Mouse (Mus musculus) heart, postnatal 0 days (tissue): ENCODE data around the gene Ccdc51. TPM values are rescaled to one million over a fixed set of nuclear protein-coding genes. Genes with fewer than 3 reads are reported as not detected.

ENCODE experiments used
- ATAC-seq: fragments of 200-750 bp; cut with Nextera tagmentation; 2 replicates; pipeline ENCODE4 v1.8.0; 2017; ENCODE audit warnings: low read depth, moderate number of reproducible peaks, moderate library complexity; ENCODE audit not compliant: insufficient read depth
- DNase-seq: peaks from one replicate; pipeline ENCODE4 v3.0.0-alpha.2; 2016; ENCODE audit warnings: low spot score
- H3K27ac ChIP-seq: fragments of 300-500 bp; sonication (generic); 2 replicates; pipeline ENCODE4 v1.5.1; 2014; ENCODE audit warnings: low read depth, mild to moderate bottlenecking
- H3K27me3 ChIP-seq: fragments of 300-500 bp; sonication (generic); 2 replicates; pipeline ENCODE4 v1.6.1; 2014; ENCODE audit warnings: low read length, mixed read lengths; ENCODE audit not compliant: control insufficient read depth, insufficient read depth
- H3K36me3 ChIP-seq: fragments of 300-500 bp; sonication (generic); replicated peaks from 2 replicates; pipeline ENCODE4 v1.6.1; 2014; ENCODE audit warnings: low read length, mixed read lengths; ENCODE audit not compliant: control insufficient read depth, insufficient read depth
- H3K4me1 ChIP-seq: fragments of 300-500 bp; sonication (generic); 2 replicates; pipeline ENCODE4 v1.6.1; 2014; ENCODE audit warnings: antibody characterized with exemption; ENCODE audit not compliant: control insufficient read depth, insufficient read depth
- H3K4me2 ChIP-seq: fragments of 300-500 bp; sonication (generic); 2 replicates; pipeline ENCODE4 v1.6.1; 2014; ENCODE audit warnings: low read depth, mild to moderate bottlenecking, low read length, moderate library complexity
- H3K4me3 ChIP-seq: fragments of 300-500 bp; sonication (generic); 2 replicates; pipeline ENCODE4 v1.5.1; 2014; ENCODE audit warnings: low read depth, low read length
- H3K9ac ChIP-seq: fragments of 300-500 bp; sonication (generic); replicated peaks from 2 replicates; pipeline ENCODE4 v1.6.1; 2014; ENCODE audit warnings: low read depth, low read length, mixed read lengths
- H3K9me3 ChIP-seq: fragments of 300-500 bp; sonication (generic); replicated peaks from 2 replicates; pipeline ENCODE4 v1.6.1; 2016; ENCODE audit warnings: low read length; ENCODE audit not compliant: control insufficient read depth
- CTCF ChIP-seq: IDR thresholded peaks from 2 replicates; pipeline ENCODE4 v1.5.1; 2016; ENCODE audit warnings: antibody characterized with exemption, control low read depth, low read depth
- EP300 ChIP-seq: IDR thresholded peaks from 2 replicates; pipeline ENCODE4 v1.6.1; 2016; ENCODE audit warnings: antibody characterized with exemption, low read depth
- WGBS: fragments of 180-500 bp; shearing (Covaris S2); extraction: QIAGEN DNeasy Blood & Tissue Kit; methylation state at CpG from one replicate; pipeline ENCODE4 v1.1.7; 2014; 5-methylcytosine and 5-hydroxymethylcytosine counted together
- polyA plus RNA-seq: library from polyadenylated mRNA; unstranded; fragments of >200 nt; fragmentation: Nextera tagmentation; extraction: Ambion mirVana; gene quantifications from 2 replicates; pipeline ENCODE4 v1.2.1, GENCODE M21; 2015
- total RNA-seq: library from RNA; depleted of rRNA; stranded (reverse); fragments of >200 nt; gene quantifications from 2 replicates; pipeline ENCODE4 v1.2.3, GENCODE M21; 2014; ENCODE audit warnings: low replicate concordance

Gene Ccdc51
- total and polyA plus RNA-seq, 2 experiments from 2014 or later = 11.6 to 14.3 TPM

DNA sequence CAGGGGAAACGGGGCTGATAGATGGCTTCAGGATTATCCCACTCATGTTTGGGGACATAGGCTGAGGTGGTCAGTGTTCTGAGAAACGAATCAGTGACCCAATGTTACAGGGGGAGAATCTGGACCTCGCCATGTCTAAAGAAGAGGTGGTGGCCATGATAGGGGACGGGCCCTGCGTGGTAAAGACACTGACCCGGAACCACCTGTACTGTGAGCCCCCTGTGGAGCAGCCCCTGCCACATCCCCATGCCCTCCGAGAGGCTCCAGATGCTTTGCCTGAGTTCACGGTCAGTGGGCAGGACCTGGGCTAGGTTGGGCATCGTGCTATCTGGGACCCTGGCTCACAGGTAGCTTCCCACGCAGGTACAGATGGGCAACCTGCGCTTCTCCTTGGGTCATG lies 27.9 kb downstream of the Ccdc51 start:
- WGBS = 92% methylated on average over 11 of the region's 11 CpGs
- Histone ChIP-seq H3K4me1 (0 out of 2 replicates have a peak, but pooled peaks cover under 1% of the 10 kb centered on the region), H3K27me3 (no peaks in the 10 kb centered on the region), H3K4me3 (no peak overlapping the region), H3K9me3 (no peaks in the 10 kb centered on the region), H3K36me3 (peaks cover 100% of the 10 kb centered on the region), H3K9ac (no peak overlapping the region), H3K27ac (no peak overlapping the region), H3K4me2 (no peak overlapping the region)
- ATAC-seq (no peak), DNase-seq (no peak)
- TF ChIP-seq EP300 (no peak), CTCF (no peak)

- ATAC-seq (no peak), DNase-seq (no peak)
- Histone ChIP-seq H3K4me1 (no peaks in the 10 kb centered on the region), H3K27me3 (no peaks in the 10 kb centered on the region), H3K36me3 (peaks cover 100% of the 10 kb centered on the region), H3K4me2 (no peak overlapping the region), H3K27ac (no peak overlapping the region), H3K9me3 (no peaks in the 10 kb centered on the region), H3K9ac (no peak overlapping the region), H3K4me3 (no peak overlapping the region)
- 83% methylated on average over 4 of the region's 4 CpGs for WGBS
- TF ChIP-seq EP300 (no peak), CTCF (no peak)
Measured at GRCm38 (mm10) chr9:109111101-109111500, 28.8 kb downstream of the Ccdc51 start.

GRCm38 (mm10) chr9:109111591-109111990 lies 29.3 kb downstream of the Ccdc51 start:
- Histone ChIP-seq H3K36me3 (peaks cover 100% of the 10 kb centered on the region), H3K27ac (no peak overlapping the region), H3K4me3 (no peak overlapping the region), H3K9ac (no peak overlapping the region), H3K4me1 (no peaks in the 10 kb centered on the region), H3K4me2 (no peak overlapping the region), H3K27me3 (no peaks in the 10 kb centered on the region), H3K9me3 (no peaks in the 10 kb centered on the region)
- TF ChIP-seq EP300 (no peak), CTCF (no peak)
- no peak for DNase-seq
- no peak for ATAC-seq
- WGBS = 86% methylated on average over 9 of the region's 9 CpGs

- TF ChIP-seq CTCF (no peak), EP300 (no peak)
- peaks cover 100% of the 10 kb centered on the region for H3K36me3 ChIP-seq
- no peak for DNase-seq
- no peaks in the 10 kb centered on the region for H3K4me1 ChIP-seq
- no peaks in the 10 kb centered on the region for H3K27me3 ChIP-seq
- 87% methylated on average over 8 of the region's 8 CpGs for WGBS
- H3K27ac ChIP-seq = no peak overlapping the region
- H3K4me2 ChIP-seq = no peak overlapping the region
- H3K9me3 ChIP-seq = no peaks in the 10 kb centered on the region
- ATAC-seq = no peak
- H3K4me3 ChIP-seq = no peak overlapping the region
- H3K9ac ChIP-seq = no peak overlapping the region
Measured at GRCm38 (mm10) chr9:109113331-109113730, 31.0 kb downstream of the Ccdc51 start.

DNA sequence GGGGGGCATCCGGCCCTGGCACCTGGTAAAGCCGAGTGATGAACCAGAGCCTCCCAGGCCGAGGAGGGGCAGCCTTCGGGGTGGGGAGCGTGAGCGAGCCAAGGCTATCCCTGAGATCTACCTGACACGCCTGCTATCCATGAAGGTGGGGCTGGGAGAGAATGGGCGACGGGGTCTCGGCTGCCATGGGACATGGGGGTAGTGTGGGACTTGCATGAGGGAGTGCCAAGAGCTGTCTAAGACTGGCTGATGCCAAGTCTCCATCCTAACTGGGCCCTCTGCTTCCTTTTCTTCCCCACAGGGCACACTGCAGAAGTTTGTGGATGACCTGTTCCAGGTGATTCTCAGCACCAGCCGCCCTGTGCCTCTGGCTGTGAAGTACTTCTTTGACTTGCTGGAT lies 32.0 kb downstream of the Ccdc51 start:
- no peaks in the 10 kb centered on the region for H3K4me1 ChIP-seq
- TF ChIP-seq CTCF (no peak), EP300 (no peak)
- H3K4me2 ChIP-seq = no peak overlapping the region
- no peak overlapping the region for H3K27ac ChIP-seq
- ATAC-seq (no peak), DNase-seq (no peak)
- WGBS = 88% methylated on average over 11 of the region's 11 CpGs
- peaks cover 99% of the 10 kb centered on the region for H3K36me3 ChIP-seq
- no peaks in the 10 kb centered on the region for H3K27me3 ChIP-seq
- H3K9me3 ChIP-seq = no peaks in the 10 kb centered on the region
- no peak overlapping the region for H3K9ac ChIP-seq
- H3K4me3 ChIP-seq = no peak overlapping the region

- no peak overlapping the region for H3K27ac ChIP-seq
- no peaks in the 10 kb centered on the region for H3K9me3 ChIP-seq
- H3K36me3 ChIP-seq = peaks cover 98% of the 10 kb centered on the region
- WGBS = 89% methylated on average over 7 of the region's 7 CpGs
- H3K4me1 ChIP-seq = no peaks in the 10 kb centered on the region
- TF ChIP-seq EP300 = no peak
- no peak for TF ChIP-seq CTCF
- no peak for ATAC-seq
- H3K4me3 ChIP-seq = no peak overlapping the region
- H3K27me3 ChIP-seq = no peaks in the 10 kb centered on the region
- DNase-seq = no peak
- no peak overlapping the region for H3K4me2 ChIP-seq
- no peak overlapping the region for H3K9ac ChIP-seq
Measured at GRCm38 (mm10) chr9:109114871-109115270, 32.6 kb downstream of the Ccdc51 start.
